Mouse (Mus musculus): ENCODE data around the gene Tle4. TPM values are rescaled to one million over a fixed set of nuclear protein-coding genes. Genes with fewer than 3 reads are reported as not detected.

Tle4 gene
- polyA plus RNA-seq, 1 experiment from 2014 or later, result 9.4 TPM

DNA sequence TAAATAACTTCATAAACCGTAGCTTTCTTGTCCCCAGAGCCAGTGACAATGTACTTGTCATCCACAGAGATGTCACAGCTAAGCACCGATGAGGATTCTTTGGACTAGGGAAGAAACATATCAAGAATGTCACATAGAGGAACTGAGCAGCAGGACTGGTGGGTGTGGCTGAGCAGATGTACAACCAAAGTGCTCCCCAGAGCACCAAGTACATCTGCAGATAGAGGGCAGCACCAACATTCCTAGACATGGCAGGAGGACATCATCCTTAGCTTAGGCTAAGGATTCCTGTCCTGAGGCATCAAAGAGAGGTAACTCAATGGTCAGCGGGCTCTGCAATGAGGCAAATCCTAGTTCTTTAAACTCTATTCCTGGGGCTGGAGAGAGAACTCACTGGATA is 148.1 kb downstream of the Tle4 start:
- Histone ChIP-seq H3K27ac (ENCODE audit: low read depth, low read length) (no peak overlapping the region), H3K4me1 (ENCODE audit: control insufficient read depth, insufficient read depth, low read length) (no peaks in the 10 kb centered on the region), H3K27me3 (ENCODE audit: control insufficient read depth, insufficient read depth, low read length) (no peaks in the 10 kb centered on the region), H3K9ac (ENCODE audit: low read depth, low read length) (no peak overlapping the region), H3K9me3 (replicated peaks; ENCODE audit: control insufficient read depth, low read length) (no peaks in the 10 kb centered on the region), H3K4me2 (no peak overlapping the region), H3K4me3 (ENCODE audit: low read depth, low read length) (no peak overlapping the region), H3K36me3 (ENCODE audit: control insufficient read depth, insufficient read depth, low read length) (peaks cover 18% of the 10 kb centered on the region)
- 89% methylated on average over 3 of the region's 3 CpGs for WGBS (ENCODE audit: insufficient replicate concordance)
- ATAC-seq (replicated peaks; ENCODE audit: insufficient number of reproducible peaks, low FRiP score, low TSS enrichment), result no peak

DNA sequence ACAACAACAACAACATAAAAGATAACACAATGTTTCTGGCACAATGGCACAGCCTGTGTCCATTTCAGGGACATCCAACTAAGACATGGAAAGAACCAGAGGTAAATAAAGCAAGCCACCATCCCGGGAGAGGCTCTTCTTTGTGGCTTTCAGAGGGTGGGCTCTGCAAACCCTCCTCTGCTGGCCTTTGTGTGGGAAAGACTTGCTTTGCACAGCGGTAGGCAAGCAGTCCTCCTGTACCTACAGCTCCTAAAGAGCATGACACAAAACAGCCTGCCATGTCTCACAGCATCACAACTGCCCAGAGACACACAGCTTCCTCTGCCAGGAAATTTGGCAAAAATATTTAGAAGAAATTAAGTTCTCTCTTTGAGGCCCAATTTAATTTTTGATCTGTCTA is 149.3 kb downstream of the Tle4 start:
- peaks cover 11% of the 10 kb centered on the region for H3K36me3 ChIP-seq (ENCODE audit: control insufficient read depth, insufficient read depth, low read length)
- H3K27ac ChIP-seq (ENCODE audit: low read depth, low read length), result no peak overlapping the region
- WGBS (ENCODE audit: insufficient replicate concordance), result 88% methylated on average over 2 of the region's 2 CpGs
- no peak overlapping the region for H3K4me3 ChIP-seq (ENCODE audit: low read depth, low read length)
- H3K4me2 ChIP-seq, result no peak overlapping the region
- ATAC-seq (replicated peaks; ENCODE audit: insufficient number of reproducible peaks, low FRiP score, low TSS enrichment), result no peak
- no peaks in the 10 kb centered on the region for H3K4me1 ChIP-seq (ENCODE audit: control insufficient read depth, insufficient read depth, low read length)
- H3K27me3 ChIP-seq (ENCODE audit: control insufficient read depth, insufficient read depth, low read length), result no peaks in the 10 kb centered on the region
- H3K9me3 ChIP-seq (replicated peaks; ENCODE audit: control insufficient read depth, low read length), result no peaks in the 10 kb centered on the region
- H3K9ac ChIP-seq (ENCODE audit: low read depth, low read length), result no peak overlapping the region

DNA sequence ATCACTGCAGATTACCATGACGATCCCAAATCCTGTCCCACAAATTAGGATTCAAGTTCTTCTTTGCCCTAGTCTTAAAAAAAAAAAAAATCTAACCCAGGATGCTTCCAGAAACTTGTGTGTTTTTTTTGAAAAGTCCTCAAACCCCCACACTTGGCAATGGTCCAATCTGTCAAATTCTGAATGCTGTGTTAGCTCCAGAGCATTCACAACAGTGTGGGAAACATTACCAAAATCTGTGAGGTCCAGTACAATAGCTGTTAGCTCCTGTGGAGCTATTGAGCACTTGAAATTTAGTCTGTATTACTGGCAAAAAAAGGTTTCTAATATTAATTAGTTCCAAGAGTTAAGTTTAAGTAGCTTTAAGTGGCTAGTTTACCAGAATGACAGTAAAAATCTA is 150.4 kb downstream of the Tle4 start:
- no peak overlapping the region for H3K27ac ChIP-seq (ENCODE audit: low read depth, low read length)
- H3K36me3 ChIP-seq (ENCODE audit: control insufficient read depth, insufficient read depth, low read length), result peaks cover 5% of the 10 kb centered on the region; the same call in 1 of the 2 replicates
- no peaks in the 10 kb centered on the region for H3K9me3 ChIP-seq (replicated peaks; ENCODE audit: control insufficient read depth, low read length)
- WGBS (ENCODE audit: insufficient replicate concordance), result 93% methylated on average over 1 of the region's 1 CpGs
- ATAC-seq (replicated peaks; ENCODE audit: insufficient number of reproducible peaks, low FRiP score, low TSS enrichment), result no peak
- no peak overlapping the region for H3K4me3 ChIP-seq (ENCODE audit: low read depth, low read length)
- H3K27me3 ChIP-seq (ENCODE audit: control insufficient read depth, insufficient read depth, low read length), result no peaks in the 10 kb centered on the region
- H3K4me2 ChIP-seq, result no peak overlapping the region
- H3K4me1 ChIP-seq (ENCODE audit: control insufficient read depth, insufficient read depth, low read length), result no peaks in the 10 kb centered on the region
- no peak overlapping the region for H3K9ac ChIP-seq (ENCODE audit: low read depth, low read length)

DNA sequence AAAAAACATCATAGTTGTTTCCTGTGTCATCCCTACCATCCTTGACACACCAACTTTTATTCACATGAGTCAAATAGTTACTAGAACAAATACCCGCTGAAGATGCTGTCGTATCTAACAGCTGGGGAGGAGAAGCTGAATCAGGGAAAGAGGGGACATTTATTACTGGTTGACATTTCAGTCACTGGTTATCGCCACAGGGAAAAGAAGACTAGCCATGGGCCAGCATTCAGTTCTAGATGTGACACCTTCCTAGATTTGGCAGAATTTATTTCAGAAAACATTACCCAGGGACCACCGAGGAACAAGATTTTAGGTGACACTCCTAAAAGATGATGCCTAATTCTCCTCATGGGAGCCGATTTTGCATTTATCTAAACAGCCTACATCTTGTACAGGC is 156.0 kb downstream of the Tle4 start:
- Histone ChIP-seq H3K27me3 (ENCODE audit: control insufficient read depth, insufficient read depth, low read length) (no peaks in the 10 kb centered on the region), H3K27ac (ENCODE audit: low read depth, low read length) (no peak overlapping the region)
- WGBS (ENCODE audit: insufficient replicate concordance), result 85% methylated on average over 5 of the region's 5 CpGs

DNA sequence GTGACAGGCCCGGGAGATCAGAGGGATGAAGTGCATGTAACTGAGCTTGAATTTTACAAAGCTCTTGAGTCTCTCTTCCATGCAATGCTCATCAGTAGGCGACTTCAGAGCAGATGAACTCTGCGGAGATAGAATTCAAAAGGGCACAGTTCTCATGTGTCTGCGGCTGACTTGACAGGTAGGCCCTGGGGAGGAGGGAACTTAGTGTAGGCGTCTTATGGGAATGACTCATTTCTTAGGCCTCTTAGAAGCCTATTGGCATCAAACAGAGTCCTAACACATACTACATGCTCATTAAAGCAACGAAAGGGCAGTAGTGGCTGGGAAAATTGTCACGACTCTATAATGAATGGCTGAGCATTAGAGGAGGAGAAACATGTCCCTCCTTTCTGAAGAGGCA is 160.6 kb downstream of the Tle4 start:
- no peak overlapping the region for H3K9ac ChIP-seq (ENCODE audit: low read depth, low read length)
- 82% methylated on average over 7 of the region's 7 CpGs for WGBS (ENCODE audit: insufficient replicate concordance)
- H3K4me2 ChIP-seq, result no peak overlapping the region
- no peak overlapping the region for H3K27ac ChIP-seq (ENCODE audit: low read depth, low read length)
- no peaks in the 10 kb centered on the region for H3K36me3 ChIP-seq (ENCODE audit: control insufficient read depth, insufficient read depth, low read length)
- no peak for ATAC-seq (replicated peaks; ENCODE audit: insufficient number of reproducible peaks, low FRiP score, low TSS enrichment)
- no peaks in the 10 kb centered on the region for H3K9me3 ChIP-seq (replicated peaks; ENCODE audit: control insufficient read depth, low read length)
- H3K27me3 ChIP-seq (ENCODE audit: control insufficient read depth, insufficient read depth, low read length), result 0 out of 2 replicates have a peak, but pooled peaks cover 3% of the 10 kb centered on the region
- no peak overlapping the region for H3K4me3 ChIP-seq (ENCODE audit: low read depth, low read length)
- H3K4me1 ChIP-seq (ENCODE audit: control insufficient read depth, insufficient read depth, low read length), result 0 out of 2 replicates have a peak, but pooled peaks cover 3% of the 10 kb centered on the region

More for the DNA sequence above, 156.0 kb downstream of the Tle4 start:
- Histone ChIP-seq H3K9me3 (replicated peaks; ENCODE audit: control insufficient read depth, low read length) (no peaks in the 10 kb centered on the region), H3K36me3 (ENCODE audit: control insufficient read depth, insufficient read depth, low read length) (no peaks in the 10 kb centered on the region; the same call in 1 of the 2 replicates), H3K4me1 (ENCODE audit: control insufficient read depth, insufficient read depth, low read length) (no peaks in the 10 kb centered on the region), H3K4me2 (no peak overlapping the region), H3K9ac (ENCODE audit: low read depth, low read length) (no peak overlapping the region), H3K4me3 (ENCODE audit: low read depth, low read length) (no peak overlapping the region)
- ATAC-seq (replicated peaks; ENCODE audit: insufficient number of reproducible peaks, low FRiP score, low TSS enrichment), result no peak

DNA sequence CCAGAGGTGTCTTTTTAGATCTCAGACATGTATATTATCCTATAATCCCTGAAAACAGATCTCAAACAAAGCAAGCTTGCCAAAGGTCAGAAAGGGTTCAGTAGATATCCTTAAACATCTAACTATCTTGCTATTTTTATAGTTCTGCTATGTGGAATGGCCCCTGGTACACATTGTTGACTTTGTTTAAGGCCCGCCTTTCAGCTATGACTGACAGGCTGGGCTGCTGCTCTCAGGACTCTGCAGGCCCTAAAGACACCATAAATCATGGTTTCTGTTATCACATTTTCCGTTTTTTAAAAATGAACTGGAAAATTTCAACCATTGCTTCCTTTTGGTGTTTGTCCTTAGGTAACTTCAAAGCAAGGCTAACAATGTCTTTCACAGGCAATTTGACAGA is 161.3 kb downstream of the Tle4 start:
- H3K27me3 ChIP-seq (ENCODE audit: control insufficient read depth, insufficient read depth, low read length), result 0 out of 2 replicates have a peak, but pooled peaks cover 3% of the 10 kb centered on the region
- no peak overlapping the region for H3K4me3 ChIP-seq (ENCODE audit: low read depth, low read length)
- no peaks in the 10 kb centered on the region for H3K9me3 ChIP-seq (replicated peaks; ENCODE audit: control insufficient read depth, low read length)
- WGBS (ENCODE audit: insufficient replicate concordance), result 59% methylated on average over 2 of the region's 2 CpGs
- H3K4me1 ChIP-seq (ENCODE audit: control insufficient read depth, insufficient read depth, low read length), result 0 out of 2 replicates have a peak, but pooled peaks cover 3% of the 10 kb centered on the region
- H3K27ac ChIP-seq (ENCODE audit: low read depth, low read length), result no peak overlapping the region
- no peak for ATAC-seq (replicated peaks; ENCODE audit: insufficient number of reproducible peaks, low FRiP score, low TSS enrichment)
- no peak overlapping the region for H3K4me2 ChIP-seq
- H3K9ac ChIP-seq (ENCODE audit: low read depth, low read length), result no peak overlapping the region
- H3K36me3 ChIP-seq (ENCODE audit: control insufficient read depth, insufficient read depth, low read length), result no peaks in the 10 kb centered on the region

DNA sequence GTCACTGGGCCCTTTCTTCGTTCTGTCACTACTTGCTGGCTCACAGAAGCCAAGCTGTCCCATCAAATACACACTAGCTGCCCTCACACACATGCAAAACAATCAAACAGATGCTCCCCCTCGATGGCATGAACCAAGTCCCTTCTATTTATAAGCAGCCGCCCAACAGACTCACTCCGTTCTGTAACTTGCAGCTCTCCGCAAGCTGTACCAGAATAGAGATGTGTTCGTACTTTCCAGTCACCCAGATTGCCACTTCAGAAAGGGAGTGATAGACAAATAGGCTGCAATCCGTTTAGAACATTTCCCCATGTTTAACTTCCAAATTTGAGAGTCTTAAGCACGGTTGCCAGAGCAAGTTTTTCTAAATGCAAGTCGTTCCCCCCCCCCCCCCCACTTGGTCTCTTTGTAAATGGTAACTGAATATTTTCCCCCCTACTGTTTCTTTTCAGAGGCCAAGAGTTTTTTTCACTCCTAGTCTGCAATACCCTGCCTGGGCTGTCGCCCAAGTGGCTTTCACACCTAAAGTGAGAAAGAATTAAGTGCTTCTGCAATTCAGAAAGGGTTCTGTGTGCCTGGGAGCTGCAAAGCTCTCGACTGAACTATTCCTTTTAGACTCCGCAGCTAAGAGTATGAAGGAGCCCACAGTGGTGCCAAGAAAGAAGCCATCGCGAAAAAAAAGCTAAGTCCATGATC is 162.0 kb downstream of the Tle4 start:
- WGBS (ENCODE audit: insufficient replicate concordance), result 26% methylated on average over 14 of the region's 14 CpGs
- no peaks in the 10 kb centered on the region for H3K36me3 ChIP-seq (ENCODE audit: control insufficient read depth, insufficient read depth, low read length)
- H3K9me3 ChIP-seq (replicated peaks; ENCODE audit: control insufficient read depth, low read length), result no peaks in the 10 kb centered on the region
- H3K4me2 ChIP-seq, result peak overlapping the region; percentile 38
- 0 out of 2 replicates have a peak, but pooled peaks cover 3% of the 10 kb centered on the region for H3K4me1 ChIP-seq (ENCODE audit: control insufficient read depth, insufficient read depth, low read length)
- H3K27ac ChIP-seq (ENCODE audit: low read depth, low read length), result 0 out of 2 replicates have a peak overlapping the region, but pooled peaks have one; percentile 15
- no peak for ATAC-seq (replicated peaks; ENCODE audit: insufficient number of reproducible peaks, low FRiP score, low TSS enrichment)
- no peak overlapping the region for H3K4me3 ChIP-seq (ENCODE audit: low read depth, low read length)
- no peak overlapping the region for H3K9ac ChIP-seq (ENCODE audit: low read depth, low read length)
- 0 out of 2 replicates have a peak, but pooled peaks cover 3% of the 10 kb centered on the region for H3K27me3 ChIP-seq (ENCODE audit: control insufficient read depth, insufficient read depth, low read length)

DNA sequence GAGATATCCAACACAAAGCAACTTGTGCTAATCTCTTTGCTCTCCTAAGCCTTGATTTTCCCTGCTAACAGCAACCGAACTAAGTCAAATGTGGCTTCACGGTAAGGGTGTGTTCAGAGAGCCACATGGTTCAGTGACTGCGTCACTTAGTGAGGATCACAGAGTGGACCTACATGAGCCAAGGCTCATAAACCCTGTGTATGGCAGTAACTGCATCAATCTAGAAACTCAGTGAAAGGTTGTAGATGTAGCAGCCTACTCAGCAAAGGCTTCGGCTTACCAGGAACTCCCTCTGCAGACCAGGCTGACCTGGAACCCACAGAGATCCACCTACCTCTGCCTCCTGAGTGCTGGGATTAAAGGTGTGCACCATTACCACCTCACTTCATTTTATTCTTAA is 164.0 kb downstream of the Tle4 start:
- H3K4me2 ChIP-seq, result no peak overlapping the region
- 0 out of 2 replicates have a peak, but pooled peaks cover 3% of the 10 kb centered on the region for H3K4me1 ChIP-seq (ENCODE audit: control insufficient read depth, insufficient read depth, low read length)
- no peaks in the 10 kb centered on the region for H3K36me3 ChIP-seq (ENCODE audit: control insufficient read depth, insufficient read depth, low read length)
- 0 out of 2 replicates have a peak, but pooled peaks cover 3% of the 10 kb centered on the region for H3K27me3 ChIP-seq (ENCODE audit: control insufficient read depth, insufficient read depth, low read length)
- H3K9ac ChIP-seq (ENCODE audit: low read depth, low read length), result no peak overlapping the region
- no peak overlapping the region for H3K4me3 ChIP-seq (ENCODE audit: low read depth, low read length)
- 86% methylated on average over 4 of the region's 4 CpGs for WGBS (ENCODE audit: insufficient replicate concordance)
- H3K27ac ChIP-seq (ENCODE audit: low read depth, low read length), result no peak overlapping the region
- ATAC-seq (replicated peaks; ENCODE audit: insufficient number of reproducible peaks, low FRiP score, low TSS enrichment), result no peak
- H3K9me3 ChIP-seq (replicated peaks; ENCODE audit: control insufficient read depth, low read length), result no peaks in the 10 kb centered on the region

DNA sequence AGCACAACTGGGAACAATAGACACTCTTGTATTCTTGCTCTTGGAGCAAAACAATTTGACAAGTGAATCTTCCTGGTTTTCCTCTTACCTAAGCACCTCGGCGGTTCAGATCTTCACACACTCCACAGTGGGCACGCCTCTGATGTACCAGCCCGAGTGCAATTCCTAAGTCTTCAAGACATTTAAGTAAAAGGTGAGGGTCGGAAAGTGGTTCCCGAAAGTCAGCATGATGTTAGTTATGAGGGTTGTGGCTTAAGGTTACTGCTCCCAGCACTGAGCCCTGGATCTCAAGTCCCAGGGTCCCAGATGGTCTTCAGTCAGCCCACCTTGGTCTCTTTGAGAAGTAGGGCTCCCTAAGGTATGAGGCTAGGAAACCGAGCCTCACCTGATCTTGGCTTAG is 165.4 kb downstream of the Tle4 start:
- H3K36me3 ChIP-seq (ENCODE audit: control insufficient read depth, insufficient read depth, low read length), result no peaks in the 10 kb centered on the region
- no peaks in the 10 kb centered on the region for H3K9me3 ChIP-seq (replicated peaks; ENCODE audit: control insufficient read depth, low read length)
- 0 out of 2 replicates have a peak, but pooled peaks cover 3% of the 10 kb centered on the region for H3K4me1 ChIP-seq (ENCODE audit: control insufficient read depth, insufficient read depth, low read length)
- no peak for ATAC-seq (replicated peaks; ENCODE audit: insufficient number of reproducible peaks, low FRiP score, low TSS enrichment)
- no peak overlapping the region for H3K9ac ChIP-seq (ENCODE audit: low read depth, low read length)
- WGBS (ENCODE audit: insufficient replicate concordance), result 82% methylated on average over 7 of the region's 7 CpGs
- H3K27ac ChIP-seq (ENCODE audit: low read depth, low read length), result no peak overlapping the region
- H3K27me3 ChIP-seq (ENCODE audit: control insufficient read depth, insufficient read depth, low read length), result 0 out of 2 replicates have a peak, but pooled peaks cover 3% of the 10 kb centered on the region
- H3K4me3 ChIP-seq (ENCODE audit: low read depth, low read length), result no peak overlapping the region
- no peak overlapping the region for H3K4me2 ChIP-seq

Data from heart, embryonic 11.5 days (tissue).